Mouse (Mus musculus): ENCODE results near the gene Gins2.
A peak's percentile ranks its signal among the peaks of the same experiment; 100 is the strongest.

DNA sequence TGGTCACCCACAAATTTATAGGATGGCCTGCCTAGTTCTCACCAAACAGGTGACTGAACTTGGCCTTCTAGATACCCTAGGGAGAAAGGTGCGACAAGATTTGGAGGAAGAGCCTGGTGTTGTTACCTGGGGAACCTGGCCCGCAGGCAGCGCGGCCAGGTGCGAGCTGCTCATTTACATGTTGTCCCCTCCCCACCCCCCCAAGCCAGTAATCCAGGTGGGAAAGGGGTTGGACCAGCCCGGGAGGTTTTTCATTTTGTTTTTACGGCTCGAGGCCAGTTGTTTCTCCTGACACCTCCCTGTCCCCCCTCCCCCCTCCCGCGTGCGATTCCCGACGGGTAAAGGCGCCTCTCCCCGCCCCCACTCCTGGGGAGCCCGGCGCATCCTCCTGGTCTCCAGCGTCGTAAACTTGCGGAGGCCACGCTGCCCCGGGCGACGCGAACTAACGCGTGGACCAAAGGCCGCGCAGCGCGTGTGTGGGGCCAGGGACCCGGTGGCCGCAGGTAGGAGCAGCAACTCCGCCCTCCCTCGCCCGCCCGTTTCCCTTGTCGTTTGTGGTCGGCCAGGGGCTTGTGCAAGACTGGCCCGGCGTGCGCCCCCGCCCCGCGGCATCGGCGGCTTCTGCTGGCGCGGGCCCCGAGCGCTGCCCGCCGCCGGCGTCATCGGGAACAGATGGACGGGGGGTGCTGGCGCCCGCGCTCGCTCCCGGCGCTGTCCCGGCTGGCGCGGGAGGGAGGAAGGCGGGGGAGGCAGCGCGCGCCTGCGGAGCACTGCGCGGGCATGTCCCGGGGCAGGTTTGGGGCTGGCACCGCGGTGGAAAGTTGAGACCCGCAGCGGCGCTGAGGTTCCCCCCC, 53.4 kb downstream of the Gins2 start:
- TF ChIP-seq POLR2AphosphoS5 (IDR thresholded peaks at IDR 0.05; ENCODE audit: borderline replicate concordance, low read depth, low read length): no peak
- TF ChIP-seq CTCF (IDR thresholded peaks at IDR 0.05 in 2 of 3, conservative IDR thresholded peaks at IDR 0.05 in 1 of 3; ENCODE audit: control insufficient read depth in 1 of 3, insufficient read depth in 1 of 3, low read depth in 2 of 3, low read length in 3 of 3, poor library complexity in 1 of 3, severe bottlenecking in 1 of 3): no peak
- no peak for TF ChIP-seq EP300 (IDR thresholded peaks at IDR 0.05; ENCODE audit: low read depth in 1 of 2, low read length in 2 of 2)
- no peak for TF ChIP-seq E2F4 (IDR thresholded peaks at IDR 0.05; ENCODE audit: borderline replicate concordance, low read depth, low read length)
- TF ChIP-seq POLR2A (IDR thresholded peaks at IDR 0.05; ENCODE audit: control insufficient read depth in 1 of 2, insufficient read depth in 1 of 2, low read depth in 1 of 2, low read length in 2 of 2, poor library complexity in 1 of 2): no peak
- TF ChIP-seq UBTF (IDR thresholded peaks at IDR 0.05; ENCODE audit: borderline replicate concordance, insufficient read depth, low read depth, low read length): no peak
- peak; percentile 18; the same call in 1 of the 2 replicates for TF ChIP-seq MAZ (IDR thresholded peaks at IDR 0.05; ENCODE audit: low read depth, low read length)
- TF ChIP-seq TAL1 (IDR thresholded peaks at IDR 0.05; ENCODE audit: low read length): no peak
- peak; percentile 5; the same call in 1 of the 2 replicates for TF ChIP-seq SIN3A (IDR thresholded peaks at IDR 0.05; ENCODE audit: low read length)
